Mouse (Mus musculus): Measurements from ENCODE around the gene Bach1. TPM values are rescaled to one million over a fixed set of nuclear protein-coding genes. Genes with fewer than 3 reads are reported as not detected.

Bach1 gene
- polyA plus RNA-seq, 1 experiment from 2014 or later: 22.4 TPM

GRCm38 (mm10) chr16:87661636-87662035 is 37.1 kb upstream of the Bach1 start:
- H3K27me3 ChIP-seq (ENCODE audit: control insufficient read depth, insufficient read depth, low read length): no peaks in the 10 kb centered on the region
- no peaks in the 10 kb centered on the region for H3K36me3 ChIP-seq (ENCODE audit: control insufficient read depth, insufficient read depth, low read length)
- no peaks in the 10 kb centered on the region for H3K4me1 ChIP-seq (ENCODE audit: control insufficient read depth, insufficient read depth, low read length)
- no peak overlapping the region for H3K9ac ChIP-seq (replicated peaks; ENCODE audit: low read depth, low read length)
- no peak overlapping the region for H3K4me3 ChIP-seq (ENCODE audit: low read depth, low read length)
- H3K27ac ChIP-seq (ENCODE audit: low read depth, low read length): no peak overlapping the region
- no peak for ATAC-seq (ENCODE audit: low read depth)
- no peaks in the 10 kb centered on the region for H3K9me3 ChIP-seq (ENCODE audit: control insufficient read depth, low read length)
- WGBS: 88% methylated on average over 8 of the region's 8 CpGs
- no peak overlapping the region for H3K4me2 ChIP-seq (ENCODE audit: low read depth, low read length)

DNA sequence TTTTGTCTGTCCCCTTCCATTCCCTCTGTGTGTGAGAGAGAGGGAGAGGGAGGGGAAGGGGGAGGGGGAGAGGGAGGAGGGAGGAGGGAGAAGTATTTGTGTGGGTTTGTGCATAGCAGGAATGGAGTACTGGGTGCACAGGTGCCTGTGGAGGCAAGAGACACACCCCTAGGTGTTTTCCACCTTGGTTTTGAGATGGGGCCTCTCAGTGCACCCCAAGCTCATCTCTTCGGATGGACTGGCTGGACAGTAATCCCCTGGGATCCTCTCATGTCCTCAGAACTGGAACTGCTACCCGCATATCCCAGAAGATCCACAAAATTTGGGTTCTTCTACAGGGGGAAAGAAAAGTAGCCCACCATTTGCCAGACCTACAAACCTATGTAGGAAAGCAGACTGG is 36.2 kb upstream of the Bach1 start:
- H3K4me2 ChIP-seq (ENCODE audit: low read depth, low read length): no peak overlapping the region
- 94% methylated on average over 2 of the region's 2 CpGs for WGBS

DNA sequence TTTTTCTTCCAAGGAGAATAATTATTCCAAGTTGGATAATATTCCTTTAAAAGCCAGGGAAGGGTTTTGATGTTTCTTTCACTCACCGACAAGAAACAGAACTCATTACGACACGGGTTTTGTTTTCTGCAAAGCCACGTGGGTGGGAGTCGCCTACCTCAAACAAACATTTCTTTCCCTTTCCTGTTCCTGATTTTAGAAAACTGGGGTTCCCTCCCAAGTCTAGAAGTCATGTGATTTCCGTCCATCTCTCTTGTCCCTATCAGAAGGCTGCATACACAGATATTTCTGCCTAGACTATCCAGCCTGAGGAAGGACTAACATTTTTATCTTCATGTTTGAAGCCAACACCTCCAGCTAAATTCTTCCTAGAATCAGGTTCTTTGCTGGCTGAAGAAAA is 34.9 kb upstream of the Bach1 start:
- ATAC-seq (ENCODE audit: low read depth): no peak
- H3K4me2 ChIP-seq (ENCODE audit: low read depth, low read length): no peak overlapping the region
- H3K9me3 ChIP-seq (ENCODE audit: control insufficient read depth, low read length): no peaks in the 10 kb centered on the region
- WGBS: 89% methylated on average over 6 of the region's 6 CpGs
- no peaks in the 10 kb centered on the region for H3K27me3 ChIP-seq (ENCODE audit: control insufficient read depth, insufficient read depth, low read length)
- H3K9ac ChIP-seq (replicated peaks; ENCODE audit: low read depth, low read length): no peak overlapping the region
- H3K36me3 ChIP-seq (ENCODE audit: control insufficient read depth, insufficient read depth, low read length): no peaks in the 10 kb centered on the region
- H3K4me1 ChIP-seq (ENCODE audit: control insufficient read depth, insufficient read depth, low read length): no peaks in the 10 kb centered on the region
- H3K27ac ChIP-seq (ENCODE audit: low read depth, low read length): no peak overlapping the region
- no peak overlapping the region for H3K4me3 ChIP-seq (ENCODE audit: low read depth, low read length)

More for the DNA sequence above, 36.2 kb upstream of the Bach1 start:
- Histone ChIP-seq H3K27ac (ENCODE audit: low read depth, low read length) (no peak overlapping the region), H3K36me3 (ENCODE audit: control insufficient read depth, insufficient read depth, low read length) (no peaks in the 10 kb centered on the region), H3K4me3 (ENCODE audit: low read depth, low read length) (no peak overlapping the region), H3K9ac (replicated peaks; ENCODE audit: low read depth, low read length) (no peak overlapping the region), H3K4me1 (ENCODE audit: control insufficient read depth, insufficient read depth, low read length) (no peaks in the 10 kb centered on the region), H3K27me3 (ENCODE audit: control insufficient read depth, insufficient read depth, low read length) (no peaks in the 10 kb centered on the region), H3K9me3 (ENCODE audit: control insufficient read depth, low read length) (no peaks in the 10 kb centered on the region)
- no peak for ATAC-seq (ENCODE audit: low read depth)

DNA sequence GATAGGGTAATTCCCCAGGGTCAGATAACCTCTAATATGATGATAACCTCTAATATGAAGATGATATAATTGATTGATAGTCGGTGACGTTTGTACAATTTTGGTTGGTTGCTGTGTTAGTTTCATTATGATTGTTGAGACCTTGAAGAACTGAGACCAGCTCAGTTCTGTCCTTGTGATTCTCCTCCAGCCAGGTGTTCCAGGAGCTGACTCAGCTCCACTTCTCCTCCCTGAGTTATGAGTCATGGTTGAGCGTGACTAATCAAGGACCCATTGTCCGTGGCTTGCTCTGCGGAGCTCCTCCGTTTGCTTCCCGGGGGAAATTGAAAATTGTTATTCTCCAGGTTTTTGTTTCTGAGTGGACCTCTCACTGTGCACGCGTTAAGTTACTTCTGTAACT is 33.5 kb upstream of the Bach1 start:
- 45% methylated on average over 9 of the region's 9 CpGs for WGBS
- no peak for ATAC-seq (ENCODE audit: low read depth)
- H3K9ac ChIP-seq (replicated peaks; ENCODE audit: low read depth, low read length): no peak overlapping the region
- no peak overlapping the region for H3K27ac ChIP-seq (ENCODE audit: low read depth, low read length)
- H3K27me3 ChIP-seq (ENCODE audit: control insufficient read depth, insufficient read depth, low read length): no peaks in the 10 kb centered on the region
- no peaks in the 10 kb centered on the region for H3K4me1 ChIP-seq (ENCODE audit: control insufficient read depth, insufficient read depth, low read length)
- H3K36me3 ChIP-seq (ENCODE audit: control insufficient read depth, insufficient read depth, low read length): no peaks in the 10 kb centered on the region
- H3K4me3 ChIP-seq (ENCODE audit: low read depth, low read length): no peak overlapping the region
- H3K4me2 ChIP-seq (ENCODE audit: low read depth, low read length): no peak overlapping the region
- H3K9me3 ChIP-seq (ENCODE audit: control insufficient read depth, low read length): no peaks in the 10 kb centered on the region

DNA sequence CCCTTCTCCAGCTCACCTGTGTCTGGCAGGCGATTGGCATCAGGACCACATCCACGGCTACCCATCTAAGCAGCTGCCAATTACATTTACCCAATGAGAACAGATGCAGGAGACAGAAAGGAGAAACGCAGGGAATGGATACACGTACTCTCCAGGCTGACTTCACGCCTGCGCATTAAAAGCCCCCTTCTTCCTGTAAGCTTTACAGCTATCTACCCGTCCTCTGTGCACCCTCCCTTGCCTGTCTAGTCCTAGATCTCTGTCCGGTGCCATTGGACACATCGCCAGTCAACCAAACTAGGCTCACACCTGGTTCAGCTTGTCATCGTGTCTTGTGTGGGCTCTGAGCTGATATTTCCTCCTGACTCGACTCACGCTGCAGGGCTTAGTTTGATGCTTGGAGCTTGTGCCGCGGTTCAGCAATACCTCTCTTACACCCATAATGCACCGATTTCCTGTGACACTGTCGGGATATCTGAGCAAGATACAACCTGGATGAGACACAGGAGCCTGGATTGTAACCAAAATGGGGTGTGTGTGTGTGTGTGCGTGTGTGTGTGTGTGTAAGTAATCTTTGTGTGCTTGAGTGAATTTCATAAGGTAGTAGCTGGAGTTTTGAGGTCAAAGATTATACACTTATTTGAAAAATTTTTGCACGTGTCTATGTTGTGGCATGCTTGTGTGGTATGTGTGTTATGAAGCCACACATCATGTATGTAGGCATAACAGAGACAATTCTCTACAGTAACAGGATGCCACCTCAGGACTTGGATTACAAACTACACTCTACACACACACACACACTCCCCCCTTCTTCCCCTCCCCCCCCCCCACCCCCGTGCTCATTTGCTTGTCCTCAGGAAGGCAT is 32.8 kb upstream of the Bach1 start:
- no peak overlapping the region for H3K27ac ChIP-seq (ENCODE audit: low read depth, low read length)
- no peak for ATAC-seq (ENCODE audit: low read depth)
- WGBS: 88% methylated on average over 18 of the region's 19 CpGs
- no peaks in the 10 kb centered on the region for H3K36me3 ChIP-seq (ENCODE audit: control insufficient read depth, insufficient read depth, low read length)
- H3K4me3 ChIP-seq (ENCODE audit: low read depth, low read length): no peak overlapping the region
- no peak overlapping the region for H3K4me2 ChIP-seq (ENCODE audit: low read depth, low read length)
- H3K27me3 ChIP-seq (ENCODE audit: control insufficient read depth, insufficient read depth, low read length): no peaks in the 10 kb centered on the region
- no peaks in the 10 kb centered on the region for H3K9me3 ChIP-seq (ENCODE audit: control insufficient read depth, low read length)
- no peak overlapping the region for H3K9ac ChIP-seq (replicated peaks; ENCODE audit: low read depth, low read length)
- no peaks in the 10 kb centered on the region for H3K4me1 ChIP-seq (ENCODE audit: control insufficient read depth, insufficient read depth, low read length)

DNA sequence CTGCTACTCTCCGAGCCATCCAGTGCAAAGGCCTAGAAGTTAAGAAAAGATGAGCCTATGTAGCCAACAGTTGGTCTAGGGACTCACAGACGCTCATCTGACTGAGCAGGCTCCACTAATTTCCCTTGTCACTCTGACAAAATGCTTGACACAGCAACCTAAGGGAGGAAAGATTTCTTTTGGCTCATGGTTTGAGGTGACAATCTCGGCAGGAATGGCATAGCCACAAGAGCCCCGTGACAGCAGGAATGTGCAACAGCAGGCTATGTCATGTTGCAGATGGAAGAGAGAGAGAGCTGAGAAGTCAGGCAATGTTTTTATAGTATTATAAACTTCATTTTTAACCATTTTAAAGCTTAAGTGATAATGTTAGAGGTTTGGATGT is 32.1 kb upstream of the Bach1 start:
- no peak overlapping the region for H3K27ac ChIP-seq (ENCODE audit: low read depth, low read length)
- WGBS: 94% methylated on average over 4 of the region's 4 CpGs
- no peaks in the 10 kb centered on the region for H3K36me3 ChIP-seq (ENCODE audit: control insufficient read depth, insufficient read depth, low read length)
- H3K27me3 ChIP-seq (ENCODE audit: control insufficient read depth, insufficient read depth, low read length): no peaks in the 10 kb centered on the region
- H3K9me3 ChIP-seq (ENCODE audit: control insufficient read depth, low read length): no peaks in the 10 kb centered on the region
- no peak overlapping the region for H3K4me3 ChIP-seq (ENCODE audit: low read depth, low read length)
- no peak overlapping the region for H3K9ac ChIP-seq (replicated peaks; ENCODE audit: low read depth, low read length)
- H3K4me2 ChIP-seq (ENCODE audit: low read depth, low read length): no peak overlapping the region
- no peaks in the 10 kb centered on the region for H3K4me1 ChIP-seq (ENCODE audit: control insufficient read depth, insufficient read depth, low read length)
- ATAC-seq (ENCODE audit: low read depth): no peak

DNA sequence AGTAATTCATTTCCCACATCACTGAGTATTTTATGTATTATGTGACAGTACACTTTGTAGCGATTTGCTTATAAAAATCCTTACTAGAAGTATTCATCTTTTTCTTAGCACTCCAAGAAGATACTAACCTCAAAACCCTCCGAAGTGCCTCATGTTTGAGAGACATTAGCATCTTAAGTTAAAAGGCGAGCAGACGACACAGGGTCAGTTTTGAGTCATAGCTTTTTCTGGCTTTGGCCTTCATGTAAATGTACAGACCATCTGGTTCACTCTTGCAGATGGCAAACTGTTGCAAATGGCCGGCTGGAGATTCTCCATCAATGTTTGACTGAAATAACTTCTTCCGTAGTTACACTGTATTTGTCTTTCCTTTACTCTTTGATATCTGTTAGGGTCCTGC is 30.7 kb upstream of the Bach1 start:
- Histone ChIP-seq H3K9ac (replicated peaks; ENCODE audit: low read depth, low read length) (no peak overlapping the region), H3K4me3 (ENCODE audit: low read depth, low read length) (no peak overlapping the region), H3K27me3 (ENCODE audit: control insufficient read depth, insufficient read depth, low read length) (no peaks in the 10 kb centered on the region), H3K27ac (ENCODE audit: low read depth, low read length) (no peak overlapping the region), H3K36me3 (ENCODE audit: control insufficient read depth, insufficient read depth, low read length) (no peaks in the 10 kb centered on the region), H3K4me2 (ENCODE audit: low read depth, low read length) (no peak overlapping the region), H3K9me3 (ENCODE audit: control insufficient read depth, low read length) (no peaks in the 10 kb centered on the region), H3K4me1 (ENCODE audit: control insufficient read depth, insufficient read depth, low read length) (no peaks in the 10 kb centered on the region)
- 92% methylated on average over 6 of the region's 6 CpGs for WGBS
- no peak for ATAC-seq (ENCODE audit: low read depth)

DNA sequence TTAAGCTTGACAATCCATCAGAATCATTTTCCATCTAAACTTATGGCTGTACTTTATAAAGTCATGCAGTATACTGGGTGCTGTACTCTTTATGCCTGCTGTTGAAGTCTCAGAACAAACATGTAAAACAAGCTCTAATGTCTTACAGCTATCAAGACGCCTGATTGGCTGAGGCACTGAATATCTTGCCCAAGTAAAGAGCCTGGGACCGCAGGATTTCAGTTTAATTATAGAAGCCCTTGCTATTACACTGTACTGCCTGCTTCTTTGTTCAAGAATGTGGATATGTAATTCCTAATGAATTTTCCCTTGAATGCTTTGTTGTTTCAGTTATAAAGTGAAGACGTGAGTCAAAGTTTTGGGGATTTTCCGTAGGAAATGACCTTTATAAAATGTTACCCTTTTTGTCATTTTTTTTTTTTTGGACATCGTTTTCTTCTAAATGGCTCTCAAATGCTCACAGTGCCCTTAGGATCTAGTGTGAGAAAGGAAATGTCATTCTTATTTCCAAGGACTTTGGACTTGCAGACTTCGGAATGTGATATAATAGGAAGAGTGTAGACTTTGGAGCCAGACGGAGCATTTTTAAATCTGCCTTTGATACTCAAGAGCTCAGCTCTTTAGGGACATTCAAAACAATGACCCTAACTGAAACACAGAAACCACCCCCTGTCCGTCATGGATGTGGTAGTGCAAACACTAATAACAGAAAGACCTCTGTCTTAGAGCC is 28.5 kb upstream of the Bach1 start:
- Histone ChIP-seq H3K27me3 (ENCODE audit: control insufficient read depth, insufficient read depth, low read length) (no peaks in the 10 kb centered on the region), H3K27ac (ENCODE audit: low read depth, low read length) (no peak overlapping the region), H3K36me3 (ENCODE audit: control insufficient read depth, insufficient read depth, low read length) (no peaks in the 10 kb centered on the region), H3K4me1 (ENCODE audit: control insufficient read depth, insufficient read depth, low read length) (no peaks in the 10 kb centered on the region), H3K4me2 (ENCODE audit: low read depth, low read length) (no peak overlapping the region), H3K9me3 (ENCODE audit: control insufficient read depth, low read length) (no peaks in the 10 kb centered on the region), H3K4me3 (ENCODE audit: low read depth, low read length) (no peak overlapping the region), H3K9ac (replicated peaks; ENCODE audit: low read depth, low read length) (no peak overlapping the region)
- no peak for ATAC-seq (ENCODE audit: low read depth)
- WGBS: 85% methylated on average over 8 of the region's 8 CpGs

- Histone ChIP-seq H3K27ac (ENCODE audit: low read depth, low read length) (no peak overlapping the region), H3K4me3 (ENCODE audit: low read depth, low read length) (no peak overlapping the region), H3K4me1 (ENCODE audit: control insufficient read depth, insufficient read depth, low read length) (no peaks in the 10 kb centered on the region), H3K4me2 (ENCODE audit: low read depth, low read length) (no peak overlapping the region), H3K9ac (replicated peaks; ENCODE audit: low read depth, low read length) (no peak overlapping the region), H3K9me3 (ENCODE audit: control insufficient read depth, low read length) (no peaks in the 10 kb centered on the region), H3K36me3 (ENCODE audit: control insufficient read depth, insufficient read depth, low read length) (no peaks in the 10 kb centered on the region), H3K27me3 (ENCODE audit: control insufficient read depth, insufficient read depth, low read length) (no peaks in the 10 kb centered on the region)
- WGBS: 76% methylated on average over 9 of the region's 9 CpGs
- ATAC-seq (ENCODE audit: low read depth): no peak
These were observed 28.0 kb upstream of the Bach1 start for GRCm38 (mm10) chr16:87670821-87671165.

Measured in neural tube, embryonic 14.5 days (tissue).